Mouse (Mus musculus): ENCODE results near the gene Crhr1.

GRCm38 (mm10) chr11:104150911-104151310 lies 18.3 kb downstream of the Crhr1 start:
- TF ChIP-seq USF1 (IDR thresholded peaks at IDR 0.05; ENCODE audit: low read depth, low read length) (no peak), E2F4 (IDR thresholded peaks at IDR 0.05; ENCODE audit: insufficient replicate concordance, low read depth, low read length) (no peak), ELF1 (IDR thresholded peaks at IDR 0.05; ENCODE audit: low read depth, low read length) (no peak), EP300 (IDR thresholded peaks at IDR 0.05; ENCODE audit: low read length) (no peak)
